Mouse (Mus musculus): ENCODE results near the gene Gm21411. TPM values are rescaled to one million over a fixed set of nuclear protein-coding genes. Genes with fewer than 3 reads are reported as not detected.
"Not testable (repeated sequence)": the region's sequence is repeated elsewhere in the genome, so short reads cannot be mapped to it uniquely, and the experiment has no call there.

The Gm21411 gene
- polyA plus RNA-seq (2012; rRNA removed), result not detected in 2 replicates

DNA sequence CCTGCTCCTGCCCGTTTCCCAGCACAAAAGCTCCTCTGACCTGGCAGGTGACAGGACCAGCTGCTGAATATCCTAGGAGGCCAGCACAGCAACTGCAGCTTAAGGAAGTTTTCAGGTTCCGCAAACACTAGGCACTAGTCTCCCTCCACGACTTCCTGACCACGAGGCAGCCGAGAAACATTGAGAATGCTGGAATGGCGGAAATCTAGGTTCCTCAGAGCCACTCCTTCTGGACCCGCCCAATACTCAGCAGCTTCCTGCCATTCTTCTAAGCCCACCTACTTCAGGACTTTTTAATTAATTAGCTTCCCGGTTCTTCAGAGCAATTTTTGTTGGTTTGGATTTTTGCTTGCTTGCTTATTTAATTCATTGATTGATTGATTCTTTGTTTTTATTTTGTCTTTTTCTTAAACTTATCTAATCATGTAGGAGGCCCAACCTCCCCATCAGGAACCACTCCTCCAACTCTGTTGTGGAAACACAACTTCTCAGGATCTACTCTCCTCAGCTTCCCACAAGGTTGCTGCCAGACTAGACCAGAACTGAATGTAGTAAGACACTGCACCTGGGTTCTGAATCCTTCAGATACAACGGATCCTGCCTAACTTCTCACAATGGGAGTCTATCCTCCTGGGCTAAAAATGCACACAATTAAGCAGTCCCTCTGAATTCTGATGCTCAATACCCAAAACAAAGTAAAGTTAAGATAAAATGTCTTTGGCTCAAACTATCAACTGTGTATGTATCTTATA is at the start of gene Gm21411:
TSS of gene Gm21411 (minus strand) at position 205 of the 752 bp plus-strand sequence.
- H3K4me3 ChIP-seq (ENCODE audit: insufficient read depth, low read length), result not testable (repeated sequence)

DNA sequence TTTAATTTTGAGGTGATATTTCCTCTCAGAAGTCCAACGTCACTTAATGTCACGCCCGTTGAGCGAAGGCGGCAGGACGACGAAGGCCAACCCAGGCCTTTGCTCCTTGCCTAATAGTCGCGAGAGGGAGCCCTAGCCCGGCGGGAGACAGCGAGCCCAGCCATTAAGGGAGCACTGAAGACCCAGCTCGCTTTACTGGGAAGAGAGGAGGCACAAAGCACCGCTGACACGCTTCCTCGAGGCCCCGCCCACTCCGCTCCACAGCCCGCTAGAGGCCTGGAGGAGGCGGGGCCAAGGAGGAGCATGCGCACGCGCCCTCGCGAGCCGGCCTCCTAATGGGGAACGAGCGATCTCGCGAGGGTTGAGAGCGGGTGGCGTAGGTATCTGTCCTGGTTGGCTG is 32.3 kb upstream of the Gm21411 start:
- not testable (repeated sequence) for H3K27ac ChIP-seq (ENCODE audit: insufficient read depth, low read length); H3K4me3 ChIP-seq (ENCODE audit: insufficient read depth, low read length); H3K4me1 ChIP-seq (ENCODE audit: control insufficient read depth, insufficient read depth, low read length)

More for the DNA sequence above, at the start of gene Gm21411:
- H3K4me1 ChIP-seq (ENCODE audit: control insufficient read depth, insufficient read depth, low read length); H3K27ac ChIP-seq (ENCODE audit: insufficient read depth, low read length): not testable (repeated sequence)

DNA sequence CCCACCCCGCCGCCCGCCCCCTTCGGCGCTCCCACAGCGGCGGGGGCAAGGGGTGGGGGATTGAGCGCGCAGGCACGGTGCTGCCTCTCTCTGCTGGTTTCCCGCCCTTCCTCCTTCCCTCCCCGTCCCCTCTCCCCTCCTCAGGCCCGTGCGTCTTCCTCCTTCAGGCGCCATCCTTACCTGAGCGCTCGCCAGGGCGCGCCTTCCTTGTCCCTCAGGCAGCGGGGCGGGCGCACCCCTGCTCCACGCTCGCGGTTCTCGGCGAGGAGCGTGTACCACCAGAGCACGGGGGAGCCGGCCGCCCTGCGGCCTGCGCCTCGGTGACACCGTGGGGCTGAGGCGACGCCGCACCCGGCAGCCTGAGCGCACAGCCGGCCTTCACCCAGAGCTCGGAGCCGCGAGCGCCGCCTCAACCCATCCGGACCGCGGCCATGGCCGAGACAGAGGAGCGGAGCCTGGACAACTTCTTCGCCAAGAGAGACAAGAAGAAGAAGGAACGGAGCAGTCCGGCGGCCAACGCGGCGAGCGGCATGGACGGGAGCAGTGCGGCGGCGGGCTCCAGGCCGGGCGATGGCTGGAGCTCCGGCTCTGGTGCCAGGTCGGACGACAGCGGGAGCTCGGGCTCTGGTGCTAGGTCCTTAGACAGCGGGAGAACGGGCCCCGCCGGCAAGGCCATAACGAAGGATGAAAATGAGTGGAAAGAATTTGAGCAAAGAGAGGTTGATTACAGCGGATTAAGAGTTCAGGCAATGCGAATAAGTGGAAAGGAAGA is 23.1 kb upstream of the Gm21411 start:
- no peak overlapping the region for H3K4me3 ChIP-seq (ENCODE audit: insufficient read depth, low read length)
- no peak overlapping the region for H3K27ac ChIP-seq (ENCODE audit: insufficient read depth, low read length)
- TF ChIP-seq POLR2A (IDR thresholded peaks at IDR 0.05; ENCODE audit: extremely low read depth, insufficient read depth, low read length) (no peak), CTCF (IDR thresholded peaks at IDR 0.05; ENCODE audit: extremely low read depth, insufficient read depth, low read length) (no peak)

DNA sequence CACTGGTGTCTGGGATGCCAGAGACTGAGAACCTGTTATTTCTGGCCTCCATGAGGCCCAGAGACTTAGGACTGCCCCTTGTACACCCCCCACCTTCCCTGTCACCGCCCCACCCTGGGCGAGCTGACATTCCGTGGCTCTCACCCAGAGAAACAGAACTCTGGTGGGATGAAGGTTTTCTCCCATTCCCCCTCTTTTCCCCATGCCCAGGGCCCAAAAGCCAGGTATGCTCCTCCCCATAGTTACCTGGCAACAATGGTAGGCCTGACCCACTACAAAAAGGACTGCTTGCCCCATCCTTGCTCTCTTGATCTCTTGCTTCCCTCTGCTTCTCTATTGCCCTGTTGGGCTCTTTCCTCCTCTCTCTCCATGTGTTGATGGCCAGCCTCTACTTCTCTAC is 5.8 kb upstream of the Gm21411 start:
- no peak overlapping the region for H3K27ac ChIP-seq (ENCODE audit: insufficient read depth, low read length)
- no peaks in the 10 kb centered on the region for H3K4me1 ChIP-seq (ENCODE audit: control insufficient read depth, insufficient read depth, low read length)
- no peak for TF ChIP-seq POLR2A (IDR thresholded peaks at IDR 0.05; ENCODE audit: extremely low read depth, insufficient read depth, low read length)
- no peak for TF ChIP-seq CTCF (IDR thresholded peaks at IDR 0.05; ENCODE audit: extremely low read depth, insufficient read depth, low read length)
- H3K4me3 ChIP-seq (ENCODE audit: insufficient read depth, low read length), result no peak overlapping the region

More for the DNA sequence above, 23.1 kb upstream of the Gm21411 start:
- H3K4me1 ChIP-seq (ENCODE audit: control insufficient read depth, insufficient read depth, low read length), result no peaks in the 10 kb centered on the region

DNA sequence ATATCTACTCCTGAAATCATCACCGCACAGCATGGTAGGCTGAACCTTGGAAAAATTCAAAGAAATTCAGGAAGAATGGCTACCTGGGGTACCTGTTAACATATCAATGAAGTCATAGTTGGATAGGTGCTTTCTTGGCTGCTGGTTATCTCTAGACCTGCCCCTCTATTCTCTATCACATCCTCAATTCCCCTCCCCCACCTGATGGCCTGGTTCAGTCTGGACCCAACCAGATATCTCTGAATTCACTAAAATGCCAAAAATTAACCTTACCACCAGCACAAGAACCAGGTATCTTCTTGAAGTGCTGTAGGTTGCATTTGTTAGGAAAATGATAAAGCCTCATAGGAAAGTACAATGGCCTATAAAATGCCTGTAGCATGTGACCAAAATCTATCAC is 1.3 kb downstream of the Gm21411 start:
- H3K4me1 ChIP-seq (ENCODE audit: control insufficient read depth, insufficient read depth, low read length); H3K27ac ChIP-seq (ENCODE audit: insufficient read depth, low read length); H3K4me3 ChIP-seq (ENCODE audit: insufficient read depth, low read length): not testable (repeated sequence)

DNA sequence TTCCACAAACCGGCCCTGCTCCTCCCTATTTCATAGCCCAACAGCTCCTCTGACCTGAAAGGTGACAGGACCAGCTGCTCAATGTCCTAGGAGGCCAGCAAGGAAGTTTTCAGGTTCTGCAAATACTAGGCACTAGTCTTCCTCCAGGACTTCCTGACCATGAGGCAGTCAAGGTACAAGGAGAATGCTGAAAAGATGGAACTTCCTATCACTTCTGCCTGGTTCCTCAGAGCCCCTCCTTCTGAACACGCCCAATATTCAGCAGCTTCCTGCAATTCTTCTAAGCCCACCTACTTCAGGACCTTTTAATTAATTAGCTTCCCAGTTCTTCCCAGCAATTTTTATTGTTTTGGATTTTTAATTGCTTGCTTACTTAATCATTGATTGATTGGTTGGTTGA is 4.6 kb downstream of the Gm21411 start:
- H3K4me3 ChIP-seq (ENCODE audit: insufficient read depth, low read length); H3K4me1 ChIP-seq (ENCODE audit: control insufficient read depth, insufficient read depth, low read length); H3K27ac ChIP-seq (ENCODE audit: insufficient read depth, low read length): not testable (repeated sequence)

DNA sequence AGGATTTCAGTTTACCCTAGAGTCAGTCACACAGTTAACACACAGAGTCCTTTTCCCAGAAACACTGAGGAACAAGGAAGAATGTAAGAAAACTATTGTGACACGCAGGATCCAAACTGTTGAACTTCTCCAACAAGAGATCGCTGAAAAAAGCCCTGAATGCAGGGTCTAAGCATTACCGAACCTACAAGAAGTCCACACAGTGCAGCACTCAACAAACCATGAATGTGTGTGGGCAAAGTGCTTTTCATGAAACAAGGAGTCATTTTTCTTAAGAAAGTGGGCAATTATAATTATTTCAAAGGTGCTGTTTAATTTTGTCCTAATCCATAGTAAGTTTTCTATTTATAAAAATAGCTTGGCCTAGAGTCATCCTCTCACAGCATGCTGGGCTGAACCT is 6.3 kb downstream of the Gm21411 start:
- not testable (repeated sequence) for H3K4me3 ChIP-seq (ENCODE audit: insufficient read depth, low read length); H3K4me1 ChIP-seq (ENCODE audit: control insufficient read depth, insufficient read depth, low read length); H3K27ac ChIP-seq (ENCODE audit: insufficient read depth, low read length)

Other genes starting within 250 kb of the Gm21411 start
- not detected in 2 replicates for gene Zfp989, start 62.4 kb upstream of the Gm21411 start, polyA plus RNA-seq (2012; rRNA removed)
- not detected in 2 replicates for gene Rex2, start 112.3 kb upstream of the Gm21411 start, polyA plus RNA-seq (2012; rRNA removed)
- 1.4 and 1.8 TPM in 2 replicates for gene Zfp991, start 222.4 kb upstream of the Gm21411 start, polyA plus RNA-seq (2012; rRNA removed)